Mouse (Mus musculus) heart, postnatal 10 days (tissue): Measurements from ENCODE around the gene Cdk2ap2. TPM values are rescaled to one million over a fixed set of nuclear protein-coding genes. Genes with fewer than 3 reads are reported as not detected.
"Not testable (repeated sequence)": the region's sequence is repeated elsewhere in the genome, so short reads cannot be mapped to it uniquely, and the experiment has no call there.

Source experiments
- DNase-seq, 2 experiments: peaks; one replicate each; pipeline ENCODE4 v3.0.0; 2021
- intact Hi-C: fragments of 180-260 bp; cut with DNase I; formaldehyde crosslinking; loops from one replicate; pipeline ENCODE4 v1.15.1; 2025
- total RNA-seq, 2 experiments: library from RNA; stranded (reverse); gene quantifications; 2 replicates each; pipeline ENCODE4 v1.2.3; 2021

Cdk2ap2 gene
- total RNA-seq, 2 experiments from 2014 or later = 21.9 to 26.3 TPM

- intact Hi-C loops = loop anchor here (2.0 kb wide), 1 partner anchor 16 kb away; no protein-coding TSS in a partner anchor
- DNase-seq = no peak
These were observed 34.1 kb downstream of the Cdk2ap2 start for GRCm38 (mm10) chr19:4131075-4131474.

- intact Hi-C loops = loop anchor here (2.0 kb wide), 1 partner anchor 15 kb away; no protein-coding TSS in a partner anchor
These were observed 34.8 kb downstream of the Cdk2ap2 start for GRCm38 (mm10) chr19:4131768-4132167.

GRCm38 (mm10) chr19:4134354-4134753 lies 37.4 kb downstream of the Cdk2ap2 start:
- intact Hi-C loops = no loop called here
- no peak for DNase-seq

More at GRCm38 (mm10) chr19:4131768-4132167, 34.8 kb downstream of the Cdk2ap2 start:
- DNase-seq = no peak

GRCm38 (mm10) chr19:4135229-4135962 lies 38.4 kb downstream of the Cdk2ap2 start:
- DNase-seq = not testable (repeated sequence)

GRCm38 (mm10) chr19:4135963-4136345 lies 39.0 kb downstream of the Cdk2ap2 start:
- DNase-seq, intact Hi-C loops: not testable (repeated sequence)

More at GRCm38 (mm10) chr19:4135229-4135962, 38.4 kb downstream of the Cdk2ap2 start:
- intact Hi-C loops = not testable (repeated sequence)

GRCm38 (mm10) chr19:4136463-4136862 lies 39.5 kb downstream of the Cdk2ap2 start:
- intact Hi-C loops = no loop called here
- DNase-seq = no peak

- intact Hi-C loops = no loop called here
- no peak for DNase-seq
These were observed 40.9 kb downstream of the Cdk2ap2 start for GRCm38 (mm10) chr19:4137913-4138312.

- intact Hi-C loops = no loop called here
- no peak for DNase-seq
These were observed 42.5 kb downstream of the Cdk2ap2 start, which contains the start of gene Gpr152 for GRCm38 (mm10) chr19:4139446-4139845. TSS of gene Gpr152 (plus strand) at chr19:4139787.

- no peak for DNase-seq
- intact Hi-C loops = no loop called here
These were observed 43.2 kb downstream of the Cdk2ap2 start for GRCm38 (mm10) chr19:4140147-4140546.

GRCm38 (mm10) chr19:4142416-4143173 lies 45.6 kb downstream of the Cdk2ap2 start:
- intact Hi-C loops = no loop called here

GRCm38 (mm10) chr19:4143759-4144268 lies 46.8 kb downstream of the Cdk2ap2 start, which contains the start of gene Cabp4:
TSS of gene Cabp4 (minus strand) at chr19:4144033.
- intact Hi-C loops = no loop called here
- no peak for DNase-seq

More at GRCm38 (mm10) chr19:4142416-4143173, 45.6 kb downstream of the Cdk2ap2 start:
- DNase-seq = no peak

GRCm38 (mm10) chr19:4144550-4145498 lies 47.8 kb downstream of the Cdk2ap2 start:
- DNase-seq = peak in 1 of 2 experiments; percentile 52
- intact Hi-C loops = loop anchor here (5.0 kb wide), 1 partner anchor 128 kb away; no protein-coding TSS in a partner anchor

GRCm38 (mm10) chr19:4145936-4146335 lies 49.0 kb downstream of the Cdk2ap2 start:
- intact Hi-C loops = loop anchor here (2.0 to 5.0 kb wide), 2 partner anchors 15 to 129 kb away; no protein-coding TSS in a partner anchor
- DNase-seq = no peak

- intact Hi-C loops = loop anchor here (2.0 to 5.0 kb wide), 2 partner anchors 16 to 129 kb away; no protein-coding TSS in a partner anchor
- DNase-seq = no peak
These were observed 49.5 kb downstream of the Cdk2ap2 start for GRCm38 (mm10) chr19:4146366-4147021.

GRCm38 (mm10) chr19:4147022-4147405 lies 50.0 kb downstream of the Cdk2ap2 start:
- no peak for DNase-seq
- intact Hi-C loops = loop anchor here (2.0 to 5.0 kb wide), 2 partner anchors 16 to 130 kb away; no protein-coding TSS in a partner anchor

- intact Hi-C loops = loop anchor here (2.0 to 5.0 kb wide), 2 partner anchors 17 to 131 kb away; no protein-coding TSS in a partner anchor
- no peak for DNase-seq
These were observed 51.0 kb downstream of the Cdk2ap2 start for GRCm38 (mm10) chr19:4147782-4148490.

GRCm38 (mm10) chr19:4148491-4148806 lies 51.5 kb downstream of the Cdk2ap2 start, which contains the start of gene Coro1b:
TSS of gene Coro1b (plus strand) at chr19:4148619.
- intact Hi-C loops = loop anchor here (5.0 kb wide), 1 partner anchor 131 kb away; no protein-coding TSS in a partner anchor
- DNase-seq = peak; percentile 98
